Mouse (Mus musculus) intestine, postnatal 0 days (tissue): ENCODE data around the gene Iqschfp. TPM values are rescaled to one million over a fixed set of nuclear protein-coding genes. Genes with fewer than 3 reads are reported as not detected.

Experiments
- ATAC-seq: fragments of 200-750 bp; cut with Nextera tagmentation; 2 replicates; pipeline ENCODE4 v1.8.0; 2017; ENCODE audit warnings: mild to moderate bottlenecking, moderate TSS enrichment, moderate library complexity
- H3K27ac ChIP-seq: fragments of 300-500 bp; sonication (generic); 2 replicates; pipeline ENCODE4 v1.5.1; 2014; ENCODE audit warnings: mild to moderate bottlenecking, low read depth, low read length, moderate library complexity
- H3K27me3 ChIP-seq: fragments of 300-500 bp; sonication (generic); replicated peaks from 2 replicates; pipeline ENCODE4 v1.6.1; 2014; ENCODE audit warnings: low read length, mixed read lengths; ENCODE audit not compliant: control insufficient read depth, insufficient read depth
- H3K36me3 ChIP-seq: fragments of 300-500 bp; sonication (generic); 2 replicates; pipeline ENCODE4 v1.6.1; 2014; ENCODE audit warnings: mild to moderate bottlenecking, moderate library complexity; ENCODE audit not compliant: control insufficient read depth, insufficient read depth
- H3K4me1 ChIP-seq: fragments of 300-500 bp; sonication (generic); replicated peaks from 2 replicates; pipeline ENCODE4 v1.6.1; 2014; ENCODE audit warnings: antibody characterized with exemption, low read length, mixed read lengths; ENCODE audit not compliant: control insufficient read depth, insufficient read depth
- H3K4me2 ChIP-seq: fragments of 300-500 bp; sonication (generic); replicated peaks from 2 replicates; pipeline ENCODE4 v1.6.1; 2014; ENCODE audit warnings: low read depth, mild to moderate bottlenecking, moderate library complexity
- H3K4me3 ChIP-seq: fragments of 300-500 bp; sonication (generic); 2 replicates; pipeline ENCODE4 v1.5.1; 2014; ENCODE audit warnings: low read depth, low read length
- H3K9ac ChIP-seq: fragments of 300-500 bp; sonication (generic); 2 replicates; pipeline ENCODE4 v1.6.1; 2014; ENCODE audit warnings: mild to moderate bottlenecking, low read depth, low read length
- H3K9me3 ChIP-seq: fragments of 300-500 bp; sonication (generic); 2 replicates; pipeline ENCODE4 v1.6.1; 2016; ENCODE audit warnings: mixed run types; ENCODE audit not compliant: control insufficient read depth
- CTCF ChIP-seq: sonication (generic); IDR thresholded peaks from 2 replicates; pipeline ENCODE4 v1.5.1; 2016; ENCODE audit warnings: low read depth, mild to moderate bottlenecking, control low read depth, antibody characterized with exemption, moderate library complexity
- WGBS: fragments of 180-500 bp; shearing (Covaris S2); extraction: QIAGEN DNeasy Blood & Tissue Kit; methylation state at CpG from one replicate; pipeline ENCODE4 v1.1.7; 2014; 5-methylcytosine and 5-hydroxymethylcytosine counted together
- polyA plus RNA-seq: library from polyadenylated mRNA; unstranded; fragments of >200 nt; fragmentation: Nextera tagmentation; extraction: Ambion mirVana; gene quantifications from 2 replicates; pipeline ENCODE4 v1.2.1, GENCODE M21; 2015

The Iqschfp gene
- polyA plus RNA-seq, 1 experiment from 2014 or later, result 0.37 TPM

- TF ChIP-seq CTCF, result no peak
- WGBS, result 83% methylated on average over 6 of the region's 6 CpGs
- Histone ChIP-seq H3K27me3 (no peaks in the 10 kb centered on the region), H3K36me3 (no peaks in the 10 kb centered on the region), H3K9me3 (no peaks in the 10 kb centered on the region), H3K9ac (no peak overlapping the region), H3K4me2 (no peak overlapping the region), H3K4me1 (no peaks in the 10 kb centered on the region), H3K4me3 (no peak overlapping the region), H3K27ac (no peak overlapping the region)
- no peak for ATAC-seq
Observed at GRCm38 (mm10) chr3:67961934-67962639, 70.1 kb downstream of the Iqschfp start.

- TF ChIP-seq CTCF, result no peak
- WGBS, result 79% methylated on average over 2 of the region's 2 CpGs
- no peak for ATAC-seq
- Histone ChIP-seq H3K4me1 (no peaks in the 10 kb centered on the region), H3K36me3 (no peaks in the 10 kb centered on the region), H3K27me3 (no peaks in the 10 kb centered on the region), H3K9ac (no peak overlapping the region), H3K4me3 (no peak overlapping the region), H3K27ac (no peak overlapping the region), H3K4me2 (no peak overlapping the region), H3K9me3 (no peaks in the 10 kb centered on the region)
Observed at GRCm38 (mm10) chr3:67974340-67974998, 82.4 kb downstream of the Iqschfp start.

- ATAC-seq, result no peak
- Histone ChIP-seq H3K27me3 (no peaks in the 10 kb centered on the region), H3K4me1 (no peaks in the 10 kb centered on the region), H3K4me3 (no peak overlapping the region), H3K27ac (no peak overlapping the region), H3K9ac (no peak overlapping the region), H3K9me3 (no peaks in the 10 kb centered on the region), H3K36me3 (no peaks in the 10 kb centered on the region), H3K4me2 (no peak overlapping the region)
- TF ChIP-seq CTCF, result no peak
- 86% methylated on average over 1 of the region's 1 CpGs for WGBS
Observed at GRCm38 (mm10) chr3:67980006-67980405, 88.0 kb downstream of the Iqschfp start.

GRCm38 (mm10) chr3:67983329-67983728 is 91.3 kb downstream of the Iqschfp start:
- TF ChIP-seq CTCF, result no peak
- H3K27me3 ChIP-seq, result no peaks in the 10 kb centered on the region
- no peak overlapping the region for H3K4me2 ChIP-seq
- no peak overlapping the region for H3K4me3 ChIP-seq
- H3K4me1 ChIP-seq, result no peaks in the 10 kb centered on the region
- no peak overlapping the region for H3K9ac ChIP-seq
- no peak for ATAC-seq
- H3K27ac ChIP-seq, result no peak overlapping the region
- no peaks in the 10 kb centered on the region for H3K36me3 ChIP-seq
- no peaks in the 10 kb centered on the region for H3K9me3 ChIP-seq
- 51% methylated on average over 12 of the region's 12 CpGs for WGBS

- WGBS, result 85% methylated on average over 4 of the region's 4 CpGs
- Histone ChIP-seq H3K4me2 (no peak overlapping the region), H3K4me1 (no peaks in the 10 kb centered on the region), H3K36me3 (no peaks in the 10 kb centered on the region), H3K27ac (no peak overlapping the region), H3K4me3 (no peak overlapping the region), H3K9ac (no peak overlapping the region), H3K9me3 (no peaks in the 10 kb centered on the region), H3K27me3 (no peaks in the 10 kb centered on the region)
- ATAC-seq, result no peak
- TF ChIP-seq CTCF, result no peak
Observed at GRCm38 (mm10) chr3:68002415-68002814, 110.4 kb downstream of the Iqschfp start.

- ATAC-seq, result no peak
- Histone ChIP-seq H3K36me3 (no peaks in the 10 kb centered on the region), H3K9me3 (no peaks in the 10 kb centered on the region)
Observed at GRCm38 (mm10) chr3:68012342-68012741, 120.3 kb downstream of the Iqschfp start.

More at GRCm38 (mm10) chr3:68012342-68012741, 120.3 kb downstream of the Iqschfp start:
- no peak overlapping the region for H3K4me3 ChIP-seq
- H3K27ac ChIP-seq, result no peak overlapping the region
- no peaks in the 10 kb centered on the region for H3K27me3 ChIP-seq
- no peak overlapping the region for H3K4me2 ChIP-seq
- no peak for TF ChIP-seq CTCF
- H3K4me1 ChIP-seq, result no peaks in the 10 kb centered on the region
- H3K9ac ChIP-seq, result no peak overlapping the region
